Mouse (Mus musculus): Measurements from ENCODE around the gene Dhtkd1.
"Not testable (repeated sequence)": the region's sequence is repeated elsewhere in the genome, so short reads cannot be mapped to it uniquely, and the experiment has no call there.

DNA sequence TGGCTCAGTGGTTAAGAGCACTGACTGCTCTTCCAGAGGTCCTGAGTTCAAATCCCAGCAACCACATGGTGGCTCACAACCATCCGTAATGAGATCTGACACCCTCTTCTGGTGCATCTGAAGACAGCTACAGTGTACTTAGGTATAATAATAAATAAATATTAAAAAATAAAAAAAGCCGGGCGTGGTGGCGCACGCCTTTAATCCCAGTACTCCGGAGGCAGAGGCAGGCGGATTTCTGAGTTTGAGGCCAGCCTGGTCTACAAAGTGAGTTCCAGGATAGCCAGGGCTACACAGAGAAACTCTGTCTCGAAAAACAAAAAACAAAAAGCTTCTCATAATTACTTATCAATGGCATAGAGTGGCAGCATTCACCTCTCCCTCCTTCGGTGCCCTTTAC is 7.2 kb upstream of the Dhtkd1 start:
- TF ChIP-seq GATA1, TAL1 (IDR thresholded peaks at IDR 0.05; ENCODE audit: low read length): not testable (repeated sequence)

All from erythroblast, embryonic 14.5 days (primary cell).